Mouse (Mus musculus) limb, embryonic 12.5 days (tissue): ENCODE data around the gene Mrtfa. TPM values are rescaled to one million over a fixed set of nuclear protein-coding genes. Genes with fewer than 3 reads are reported as not detected.

ENCODE experiments used
- ATAC-seq: fragments of 200-750 bp; cut with Nextera tagmentation; 2 replicates; pipeline ENCODE4 v1.8.0; 2017; ENCODE audit warnings: low read depth, moderate TSS enrichment; ENCODE audit not compliant: insufficient number of reproducible peaks, insufficient read depth, low FRiP score, low TSS enrichment
- H3K27ac ChIP-seq: fragments of 300-500 bp; sonication (generic); 2 replicates; pipeline ENCODE4 v1.5.1; 2016; ENCODE audit warnings: mild to moderate bottlenecking, moderate library complexity
- H3K27me3 ChIP-seq: fragments of 300-500 bp; sonication (generic); 2 replicates; pipeline ENCODE4 v1.6.1; 2016; ENCODE audit warnings: mild to moderate bottlenecking, moderate library complexity
- H3K36me3 ChIP-seq: fragments of 300-500 bp; sonication (generic); 2 replicates; pipeline ENCODE4 v1.6.1; 2016; ENCODE audit warnings: mild to moderate bottlenecking, moderate library complexity
- H3K4me1 ChIP-seq: fragments of 300-500 bp; sonication (generic); replicated peaks from 2 replicates; pipeline ENCODE4 v1.6.1; 2016
- H3K4me2 ChIP-seq: fragments of 300-500 bp; sonication (generic); 2 replicates; pipeline ENCODE4 v1.6.1; 2016; ENCODE audit warnings: mild to moderate bottlenecking, moderate library complexity
- H3K4me3 ChIP-seq: fragments of 300-500 bp; sonication (generic); replicated peaks from 2 replicates; pipeline ENCODE4 v1.5.1; 2016; ENCODE audit warnings: mild to moderate bottlenecking
- H3K9ac ChIP-seq: fragments of 300-500 bp; sonication (generic); replicated peaks from 2 replicates; pipeline ENCODE4 v1.6.1; 2016; ENCODE audit warnings: mild to moderate bottlenecking, moderate library complexity
- H3K9me3 ChIP-seq: fragments of 300-500 bp; sonication (generic); 2 replicates; pipeline ENCODE4 v1.6.1; 2016; ENCODE audit warnings: mild to moderate bottlenecking, moderate library complexity
- WGBS: fragments of 180-500 bp; shearing (Covaris S2); methylation state at CpG from one replicate; pipeline ENCODE4 v1.1.7; 2016; 5-methylcytosine and 5-hydroxymethylcytosine counted together
- polyA plus RNA-seq: library from polyadenylated mRNA; unstranded; fragments of >200 nt; fragmentation: Nextera tagmentation; extraction: Ambion mirVana; gene quantifications from 2 replicates; pipeline ENCODE4 v1.2.1, GENCODE M21; 2016

Mrtfa gene
- polyA plus RNA-seq, 1 experiment from 2014 or later: 22.2 TPM

GRCm38 (mm10) chr15:81066976-81067375 is 123.6 kb downstream of the Mrtfa start:
- H3K27me3 ChIP-seq: no peaks in the 10 kb centered on the region
- H3K9ac ChIP-seq: no peak overlapping the region
- ATAC-seq: no peak
- no peaks in the 10 kb centered on the region for H3K9me3 ChIP-seq
- peaks cover 12% of the 10 kb centered on the region for H3K4me1 ChIP-seq
- no peak overlapping the region for H3K27ac ChIP-seq
- no peak overlapping the region for H3K4me2 ChIP-seq
- H3K4me3 ChIP-seq: no peak overlapping the region
- 76% methylated on average over 5 of the region's 5 CpGs for WGBS
- no peaks in the 10 kb centered on the region for H3K36me3 ChIP-seq

- no peaks in the 10 kb centered on the region for H3K27me3 ChIP-seq
- peaks cover 20% of the 10 kb centered on the region for H3K4me1 ChIP-seq
- ATAC-seq: no peak
- WGBS: 91% methylated on average over 4 of the region's 4 CpGs
- no peak overlapping the region for H3K9ac ChIP-seq
- no peaks in the 10 kb centered on the region for H3K36me3 ChIP-seq
- no peak overlapping the region for H3K4me3 ChIP-seq
- H3K9me3 ChIP-seq: no peaks in the 10 kb centered on the region
- no peak overlapping the region for H3K4me2 ChIP-seq
- H3K27ac ChIP-seq: no peak overlapping the region
These were observed 125.9 kb downstream of the Mrtfa start for GRCm38 (mm10) chr15:81064661-81065060.

GRCm38 (mm10) chr15:81064143-81064542 is 126.4 kb downstream of the Mrtfa start:
- no peak overlapping the region for H3K4me3 ChIP-seq
- no peak for ATAC-seq
- no peak overlapping the region for H3K27ac ChIP-seq
- H3K4me1 ChIP-seq: peaks cover 20% of the 10 kb centered on the region
- H3K27me3 ChIP-seq: no peaks in the 10 kb centered on the region
- H3K4me2 ChIP-seq: no peak overlapping the region
- H3K9me3 ChIP-seq: no peaks in the 10 kb centered on the region
- H3K9ac ChIP-seq: no peak overlapping the region
- 35% methylated on average over 1 of the region's 1 CpGs for WGBS
- no peaks in the 10 kb centered on the region for H3K36me3 ChIP-seq

- H3K4me3 ChIP-seq: no peak overlapping the region
- no peaks in the 10 kb centered on the region for H3K27me3 ChIP-seq
- no peak overlapping the region for H3K9ac ChIP-seq
- H3K4me1 ChIP-seq: peaks cover 20% of the 10 kb centered on the region
- 21% methylated on average over 8 of the region's 8 CpGs for WGBS
- peak; percentile 52; the same call in 1 of the 2 replicates for ATAC-seq
- peak overlapping the region; percentile 40 for H3K4me2 ChIP-seq
- peak overlapping the region; percentile 73 for H3K27ac ChIP-seq
- H3K9me3 ChIP-seq: no peaks in the 10 kb centered on the region
- no peaks in the 10 kb centered on the region for H3K36me3 ChIP-seq
These were observed 127.9 kb downstream of the Mrtfa start for GRCm38 (mm10) chr15:81062616-81063015.

GRCm38 (mm10) chr15:81062175-81062588 is 128.4 kb downstream of the Mrtfa start:
- H3K4me3 ChIP-seq: no peak overlapping the region
- H3K4me1 ChIP-seq: peaks cover 20% of the 10 kb centered on the region
- H3K27ac ChIP-seq: peak overlapping the region; percentile 73
- H3K4me2 ChIP-seq: peak overlapping the region; percentile 40
- no peak overlapping the region for H3K9ac ChIP-seq
- H3K27me3 ChIP-seq: no peaks in the 10 kb centered on the region
- peak; percentile 66 for ATAC-seq
- H3K9me3 ChIP-seq: no peaks in the 10 kb centered on the region
- 2% methylated on average over 8 of the region's 8 CpGs for WGBS
- H3K36me3 ChIP-seq: no peaks in the 10 kb centered on the region

GRCm38 (mm10) chr15:81060975-81061374 is 129.6 kb downstream of the Mrtfa start:
- no peaks in the 10 kb centered on the region for H3K36me3 ChIP-seq
- no peak overlapping the region for H3K9ac ChIP-seq
- H3K4me1 ChIP-seq: peaks cover 25% of the 10 kb centered on the region
- H3K27ac ChIP-seq: no peak overlapping the region
- H3K4me3 ChIP-seq: no peak overlapping the region
- no peak for ATAC-seq
- H3K4me2 ChIP-seq: no peak overlapping the region
- WGBS: 87% methylated on average over 2 of the region's 2 CpGs
- no peaks in the 10 kb centered on the region for H3K9me3 ChIP-seq
- H3K27me3 ChIP-seq: no peaks in the 10 kb centered on the region

GRCm38 (mm10) chr15:81057736-81058135 is 132.8 kb downstream of the Mrtfa start:
- Histone ChIP-seq H3K9ac (no peak overlapping the region), H3K27me3 (no peaks in the 10 kb centered on the region), H3K9me3 (no peaks in the 10 kb centered on the region), H3K4me1 (peaks cover 22% of the 10 kb centered on the region), H3K27ac (no peak overlapping the region), H3K36me3 (no peaks in the 10 kb centered on the region), H3K4me3 (no peak overlapping the region), H3K4me2 (no peak overlapping the region)
- ATAC-seq: no peak
- 97% methylated on average over 5 of the region's 5 CpGs for WGBS

GRCm38 (mm10) chr15:81055488-81055887 is 135.1 kb downstream of the Mrtfa start:
- Histone ChIP-seq H3K9me3 (no peaks in the 10 kb centered on the region), H3K27ac (no peak overlapping the region)
- WGBS: 92% methylated on average over 2 of the region's 2 CpGs

GRCm38 (mm10) chr15:81052491-81052890 is 138.1 kb downstream of the Mrtfa start:
- no peak overlapping the region for H3K27ac ChIP-seq
- no peak overlapping the region for H3K4me3 ChIP-seq
- peaks cover 8% of the 10 kb centered on the region; the same call in 1 of the 2 replicates for H3K4me1 ChIP-seq
- H3K4me2 ChIP-seq: no peak overlapping the region
- H3K9me3 ChIP-seq: no peaks in the 10 kb centered on the region
- H3K36me3 ChIP-seq: no peaks in the 10 kb centered on the region
- H3K27me3 ChIP-seq: no peaks in the 10 kb centered on the region
- no peak overlapping the region for H3K9ac ChIP-seq
- no peak for ATAC-seq
- WGBS: 91% methylated on average over 5 of the region's 5 CpGs

More at GRCm38 (mm10) chr15:81055488-81055887, 135.1 kb downstream of the Mrtfa start:
- H3K4me3 ChIP-seq: no peak overlapping the region
- H3K36me3 ChIP-seq: no peaks in the 10 kb centered on the region
- H3K9ac ChIP-seq: no peak overlapping the region
- H3K4me1 ChIP-seq: peaks cover 6% of the 10 kb centered on the region; the same call in 1 of the 2 replicates
- no peaks in the 10 kb centered on the region for H3K27me3 ChIP-seq
- ATAC-seq: no peak
- H3K4me2 ChIP-seq: no peak overlapping the region

- Histone ChIP-seq H3K36me3 (no peaks in the 10 kb centered on the region), H3K27ac (no peak overlapping the region), H3K9me3 (no peaks in the 10 kb centered on the region), H3K27me3 (no peaks in the 10 kb centered on the region), H3K9ac (no peak overlapping the region), H3K4me3 (no peak overlapping the region), H3K4me1 (peaks cover 3% of the 10 kb centered on the region; the same call in 1 of the 2 replicates), H3K4me2 (no peak overlapping the region)
- ATAC-seq: no peak
- WGBS: 34% methylated on average over 3 of the region's 3 CpGs
These were observed 140.1 kb downstream of the Mrtfa start for GRCm38 (mm10) chr15:81050488-81050887.

GRCm38 (mm10) chr15:81049401-81050053 is 141.0 kb downstream of the Mrtfa start:
- Histone ChIP-seq H3K9me3 (no peaks in the 10 kb centered on the region), H3K27ac (no peak overlapping the region), H3K9ac (no peak overlapping the region), H3K36me3 (peaks cover 8% of the 10 kb centered on the region; the same call in 1 of the 2 replicates), H3K4me2 (no peak overlapping the region), H3K4me3 (no peak overlapping the region), H3K27me3 (no peaks in the 10 kb centered on the region), H3K4me1 (peaks cover 3% of the 10 kb centered on the region; the same call in 1 of the 2 replicates)
- ATAC-seq: no peak
- 72% methylated on average over 6 of the region's 6 CpGs for WGBS

GRCm38 (mm10) chr15:81047497-81047896 is 143.1 kb downstream of the Mrtfa start:
- 53% methylated on average over 10 of the region's 10 CpGs for WGBS
- H3K27me3 ChIP-seq: no peaks in the 10 kb centered on the region
- no peak overlapping the region for H3K4me3 ChIP-seq
- no peak for ATAC-seq
- no peaks in the 10 kb centered on the region for H3K9me3 ChIP-seq
- H3K4me1 ChIP-seq: peaks cover 8% of the 10 kb centered on the region
- no peak overlapping the region for H3K4me2 ChIP-seq
- peaks cover 18% of the 10 kb centered on the region; the same call in 1 of the 2 replicates for H3K36me3 ChIP-seq
- no peak overlapping the region for H3K27ac ChIP-seq
- no peak overlapping the region for H3K9ac ChIP-seq
